Mouse (Mus musculus) frontal cortex, adult 2 months (tissue): ENCODE measurements at regions not wholly inside any gene's neighbourhood (a gene's known extent, or its start where the extent isn't known, plus 50 kb on each side); places are given as distances from the start of the nearest gene placed in this dataset.
"Not testable (repeated sequence)": the region's sequence is repeated elsewhere in the genome, so short reads cannot be mapped to it uniquely, and the experiment has no call there.

ENCODE experiments used
- DNase-seq, 2 experiments: peaks; one replicate each; pipeline ENCODE4 v3.0.0; 2022; ENCODE audit warnings: low spot score in 1 of 2; ENCODE audit errors: extremely low spot score in 1 of 2

DNA sequence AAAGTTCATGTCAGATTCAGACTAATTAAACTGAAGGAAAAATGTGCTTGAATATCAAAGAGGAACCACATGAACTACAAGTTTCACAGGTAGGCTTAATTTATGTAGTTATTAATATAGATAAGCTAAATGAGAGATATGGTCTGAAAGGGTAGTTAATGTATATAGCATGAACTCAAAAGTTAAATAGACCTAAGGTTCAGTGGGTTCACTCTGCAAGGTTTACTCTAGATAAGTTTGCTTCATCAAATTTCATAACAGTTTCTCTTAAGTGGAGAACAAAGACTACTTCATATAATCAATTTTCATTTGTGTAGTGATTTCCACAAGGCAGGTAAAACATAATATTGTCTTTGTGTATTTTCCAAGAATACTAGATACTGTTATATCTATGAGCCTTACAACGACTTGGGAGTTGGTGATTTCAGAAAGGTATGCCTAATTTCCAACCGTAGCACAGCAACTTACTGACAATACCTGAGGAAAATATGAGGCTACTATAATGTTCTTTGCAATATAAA, 656.2 kb downstream of the Trib2 start:
- DNase-seq = no peak

DNA sequence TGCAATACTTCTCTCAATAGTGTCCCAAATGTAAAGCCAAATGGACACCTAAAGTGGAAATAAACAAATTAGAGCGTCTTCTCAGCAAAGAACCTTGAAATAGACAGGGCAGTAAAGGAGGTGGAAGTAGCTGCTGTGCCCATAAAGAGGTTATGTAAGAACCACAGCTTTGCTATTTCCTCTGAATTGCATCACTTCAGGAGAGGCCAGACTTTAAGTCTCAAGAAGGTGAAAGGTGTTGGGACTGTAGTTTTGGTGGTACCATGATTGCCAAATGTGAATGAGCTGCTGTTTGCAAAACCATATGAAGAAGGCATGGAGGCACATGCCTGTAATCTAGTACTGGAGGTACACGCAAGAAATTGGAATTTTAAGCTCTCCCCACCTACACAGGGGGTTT, 670.3 kb downstream of the Trib2 start:
- no peak for DNase-seq

DNA sequence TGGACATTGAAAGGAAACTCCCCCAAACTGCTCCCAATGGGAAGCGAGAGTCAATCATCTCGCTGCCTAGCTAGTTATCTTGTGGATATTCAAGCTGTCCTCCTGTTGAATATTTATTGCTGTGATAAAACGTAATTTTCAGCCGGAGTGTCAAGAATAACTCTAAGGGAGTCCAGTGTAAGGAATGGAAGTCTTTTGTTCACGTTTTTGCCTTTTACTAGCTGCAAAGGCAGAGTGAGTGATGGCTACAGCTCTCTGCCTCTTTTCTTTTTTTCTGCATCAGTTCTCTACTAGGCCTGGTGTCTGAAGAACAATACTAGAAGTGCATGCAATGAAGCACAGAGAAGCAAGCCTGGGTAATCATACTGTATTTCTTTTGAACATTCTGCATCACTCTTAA, 679.7 kb downstream of the Trib2 start:
- DNase-seq = no peak

DNA sequence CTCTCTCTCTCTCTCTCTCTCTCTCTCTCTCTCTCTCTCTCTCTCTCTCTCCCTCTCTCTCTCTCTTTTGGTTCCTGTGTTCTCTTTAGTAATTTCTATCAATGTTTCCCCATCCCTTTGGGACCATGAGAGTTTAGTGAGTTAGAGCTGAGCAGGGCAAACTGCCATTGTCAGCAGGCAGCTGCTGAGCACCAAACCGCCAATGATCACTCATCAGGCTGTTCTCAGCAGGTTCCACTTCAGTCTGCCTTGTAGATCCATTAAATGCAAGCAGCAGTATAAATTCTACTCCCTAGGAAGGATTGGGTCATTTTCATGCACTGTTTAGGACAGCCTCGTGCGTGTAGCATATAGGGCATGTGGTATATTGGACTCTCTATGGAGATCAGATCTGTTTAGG, 692.5 kb downstream of the Trib2 start:
- DNase-seq = no peak

DNA sequence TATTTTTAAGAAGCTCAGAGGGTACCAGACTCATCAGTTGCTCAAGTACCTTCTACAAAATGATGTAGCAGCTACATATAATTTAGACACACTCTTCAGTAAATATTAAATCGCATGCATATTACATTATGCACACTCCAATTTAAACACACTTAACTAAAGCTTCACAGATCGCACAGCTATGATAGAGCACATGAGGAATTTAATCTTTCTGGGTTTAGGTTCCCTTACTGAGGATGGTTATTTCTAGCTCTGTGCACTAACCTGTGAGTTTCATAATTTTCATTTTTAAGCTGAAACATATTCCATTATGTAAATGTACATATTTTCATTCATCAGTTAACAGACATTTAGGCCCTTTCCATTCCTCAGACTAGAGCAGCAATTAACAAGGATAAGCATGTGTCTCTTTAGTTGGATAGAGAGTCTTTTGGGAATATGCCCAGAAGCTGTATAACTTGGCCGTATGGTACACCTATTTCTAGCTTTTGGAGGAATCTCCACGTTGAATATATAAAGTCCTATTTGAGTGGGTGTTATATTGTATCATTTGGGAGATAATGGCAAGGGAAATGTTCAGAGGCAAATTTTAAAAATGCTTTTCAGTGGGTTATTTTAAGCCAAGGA, 694.0 kb downstream of the Trib2 start:
- peak in 1 of 2 experiments; percentile 41 for DNase-seq

DNA sequence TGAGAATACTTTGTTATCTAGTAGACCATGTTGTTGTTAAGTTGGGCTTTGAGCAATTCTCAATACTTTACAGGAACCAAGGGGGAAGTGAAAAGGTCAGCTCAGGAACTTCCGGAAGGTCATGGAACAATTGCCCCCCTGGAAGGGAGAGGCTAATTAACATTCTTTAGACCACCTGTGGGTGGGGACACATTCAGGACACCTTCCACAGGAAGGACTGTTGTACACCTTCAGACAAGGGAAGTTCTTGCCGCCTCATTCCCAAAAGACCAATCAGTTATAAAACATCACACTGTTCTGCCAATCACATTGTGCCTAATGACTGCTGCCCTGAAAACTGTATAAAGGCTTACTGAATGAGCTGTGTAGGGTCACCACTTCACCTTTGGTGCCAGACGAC, 701.2 kb downstream of the Trib2 start:
- no peak for DNase-seq

DNA sequence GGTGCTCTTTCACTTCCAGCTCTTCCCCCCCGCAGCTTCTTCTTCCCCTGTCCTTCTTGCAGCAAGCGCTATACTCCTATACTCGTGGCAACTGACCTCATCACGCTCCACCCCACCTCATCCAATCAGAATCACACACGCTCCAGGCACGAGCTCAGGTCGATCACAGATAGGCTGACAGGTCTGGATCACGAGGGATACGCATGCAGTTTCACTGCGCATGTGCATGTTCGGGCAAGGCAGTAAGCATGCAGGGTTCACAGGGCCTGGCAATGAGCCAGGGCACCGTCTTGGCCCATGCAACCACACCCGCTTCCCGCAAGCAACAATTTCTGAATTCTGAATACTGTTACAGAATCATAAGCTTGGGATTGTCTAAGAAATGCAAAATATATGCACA, 701.9 kb downstream of the Trib2 start:
- DNase-seq = no peak

DNA sequence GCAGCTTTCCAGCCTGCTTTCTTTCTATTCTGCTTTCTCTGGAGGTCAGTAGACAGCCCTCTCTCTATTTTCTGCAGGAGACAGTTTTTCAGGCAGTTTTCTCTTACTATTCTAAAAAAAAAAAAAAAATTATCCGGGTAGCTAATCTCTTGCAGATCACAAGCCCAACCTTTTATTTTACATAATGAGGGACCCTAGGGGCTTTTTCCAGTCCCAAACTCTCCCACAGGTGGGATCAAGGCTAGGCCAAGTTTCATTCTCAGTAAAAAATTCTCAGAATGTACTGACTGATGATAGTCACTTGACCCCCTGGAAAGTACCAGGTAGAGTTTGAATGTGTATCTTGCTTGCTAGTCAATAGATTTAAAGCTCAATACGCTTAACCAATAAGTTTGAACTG, 705.7 kb downstream of the Trib2 start:
- DNase-seq = no peak

DNA sequence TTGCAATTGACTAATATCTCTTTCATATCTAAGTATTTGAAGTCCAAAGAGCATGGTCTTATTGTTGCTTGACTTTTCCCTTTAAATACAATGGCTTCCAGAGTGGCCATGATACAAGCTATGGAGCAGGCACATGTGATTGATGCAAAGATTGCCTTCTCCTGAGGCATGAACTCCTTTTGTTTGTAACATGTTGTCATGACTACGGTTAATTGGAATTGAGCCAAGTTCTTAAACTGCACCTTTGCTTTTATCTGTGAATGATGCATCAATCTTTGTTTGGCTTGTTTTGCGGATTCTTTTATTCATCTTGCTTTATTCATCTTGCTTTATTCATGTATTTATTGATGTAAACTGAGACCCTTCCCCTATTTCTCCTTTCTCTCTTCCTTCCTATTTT, 711.8 kb downstream of the Trib2 start:
- no peak for DNase-seq

DNA sequence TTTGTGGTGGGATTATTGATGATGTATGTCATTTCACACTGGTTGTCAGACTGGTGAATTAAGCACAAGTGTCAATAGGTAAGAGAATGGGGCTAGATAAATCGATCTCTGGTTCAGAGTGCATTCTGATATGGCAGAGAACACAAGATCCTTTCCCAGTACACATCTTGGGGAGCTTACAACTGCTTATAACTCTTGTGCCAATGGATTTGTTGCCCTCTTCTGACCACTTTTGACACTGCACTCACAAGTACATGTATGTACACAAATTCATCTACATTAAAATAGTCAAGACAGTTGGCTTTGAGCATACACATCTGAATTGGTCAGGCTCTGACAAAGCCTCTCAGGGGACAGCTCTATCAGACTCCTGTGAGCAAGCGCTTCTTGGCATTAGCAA, 738.1 kb downstream of the Trib2 start:
- DNase-seq = peak in 1 of 2 experiments; percentile 62

DNA sequence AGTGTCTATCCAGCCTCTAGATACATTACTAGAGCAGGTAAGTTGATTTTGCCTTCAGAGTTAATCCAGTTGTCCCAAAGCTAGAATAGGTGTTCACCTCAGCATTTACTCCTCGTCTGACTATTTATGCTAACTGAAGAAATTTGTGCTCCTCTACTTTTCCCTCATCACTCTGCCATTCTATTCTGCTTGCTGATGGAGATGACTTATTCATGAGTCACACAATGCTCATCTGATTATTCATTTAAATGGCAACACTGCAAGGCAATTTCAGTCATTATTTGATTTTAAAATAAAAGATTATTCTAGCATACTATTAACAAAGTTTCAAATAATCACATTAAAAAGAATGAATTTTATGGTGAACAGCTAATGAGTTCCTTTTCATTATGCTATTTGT, 752.4 kb downstream of the Trib2 start:
- no peak for DNase-seq

DNA sequence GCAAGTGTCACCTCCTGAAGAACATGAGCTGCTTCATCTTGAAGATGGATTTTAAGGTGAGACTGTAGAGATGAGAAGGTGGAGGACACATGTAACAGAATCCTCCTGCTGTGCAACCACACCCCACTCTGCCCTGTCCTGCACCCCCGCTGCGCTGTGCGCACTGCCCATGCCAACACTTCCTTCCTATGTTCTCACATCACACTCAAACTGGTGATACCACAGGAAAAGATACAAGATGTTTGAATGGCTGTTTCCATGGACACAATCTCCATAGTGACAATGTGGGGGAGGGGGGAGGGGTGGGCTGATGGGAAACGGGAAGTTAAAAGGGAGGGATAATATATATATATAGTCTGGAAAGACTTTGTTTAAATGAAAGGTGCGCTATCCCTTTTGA, 765.3 kb downstream of the Trib2 start:
- DNase-seq = no peak

DNA sequence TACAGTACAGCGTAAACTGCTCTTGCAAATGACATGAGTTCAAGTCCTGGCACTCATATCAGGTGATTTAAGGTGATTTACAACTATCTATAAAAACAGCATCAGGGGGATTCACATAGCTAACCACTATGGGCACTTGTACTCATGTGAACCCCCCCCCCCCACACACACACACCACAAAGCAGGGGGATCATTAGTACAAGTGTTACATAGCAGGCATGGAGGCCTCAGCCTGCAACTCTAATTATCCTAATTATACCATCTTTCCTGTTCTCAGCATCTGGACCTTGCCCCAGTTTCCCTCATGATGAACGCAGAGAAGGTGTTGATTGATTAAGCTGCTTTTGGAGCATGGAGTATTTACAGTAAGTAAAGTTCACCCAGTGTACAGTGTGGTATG, 773.5 kb downstream of the Trib2 start:
- no peak for DNase-seq

DNA sequence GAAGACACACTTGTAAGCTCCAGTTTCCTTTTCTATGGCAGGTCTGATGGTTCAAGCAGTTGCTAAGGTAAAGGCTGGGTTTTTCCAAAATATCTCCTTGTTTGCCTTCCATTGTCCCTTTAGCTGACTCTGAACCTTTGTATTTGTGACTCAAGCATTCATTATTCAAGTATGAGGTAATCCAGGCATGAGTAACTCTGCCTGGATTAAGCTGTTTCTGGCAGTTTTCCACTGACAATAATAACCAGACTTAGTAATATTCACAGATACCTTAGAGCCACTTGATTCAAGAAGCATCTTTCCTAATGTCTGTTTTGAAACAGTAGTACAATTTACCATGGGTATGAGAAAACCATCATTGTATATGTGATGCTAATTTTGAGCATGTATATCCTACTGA, 805.6 kb downstream of the Trib2 start:
- DNase-seq = no peak

DNA sequence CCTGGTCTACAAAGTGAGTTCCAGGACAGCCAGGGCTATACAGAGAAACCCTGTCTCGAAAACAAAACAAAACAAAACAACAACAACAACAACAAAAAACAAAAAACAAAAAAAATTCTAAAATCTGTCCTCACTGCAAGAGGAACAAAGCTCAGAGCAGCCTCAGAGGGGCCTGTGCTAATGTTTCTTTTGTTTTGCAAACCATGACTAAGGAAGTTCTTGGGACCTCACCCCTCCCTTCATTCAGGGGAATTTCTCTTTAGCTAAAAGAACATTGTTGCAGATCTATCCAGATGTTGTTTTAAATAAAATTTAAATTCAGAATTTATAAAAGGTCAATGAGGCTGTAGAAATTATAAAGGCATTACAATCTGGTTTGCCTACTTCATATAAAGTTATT, 814.3 kb downstream of the Trib2 start:
- DNase-seq = not testable (repeated sequence)
